Mouse (Mus musculus) bone marrow, adult 2 months (tissue): ENCODE measurements at regions not wholly inside any gene's neighbourhood (a gene's known extent, or its start where the extent isn't known, plus 50 kb on each side); places are given as distances from the start of the nearest gene placed in this dataset.

Source experiments
- H3K27ac ChIP-seq: fragments of 200-500 bp; 2 replicates; pipeline ENCODE4 v1.5.1; 2012; ENCODE audit warnings: low read depth, mild to moderate bottlenecking, control low read depth, inconsistent platforms, low read length; ENCODE audit not compliant: control insufficient read depth, poor library complexity, insufficient read depth
- H3K4me1 ChIP-seq: fragments of 200-500 bp; 2 replicates; pipeline ENCODE4 v1.6.1; 2011; ENCODE audit warnings: low read length; ENCODE audit not compliant: control insufficient read depth, insufficient read depth
- H3K4me3 ChIP-seq: fragments of 200-500 bp; replicated peaks from 2 replicates; pipeline ENCODE3; 2011; ENCODE audit warnings: mild to moderate bottlenecking, low read depth, low read length, control low read depth; ENCODE audit not compliant: control insufficient read depth
- CTCF ChIP-seq: fragments of 200-500 bp; IDR thresholded peaks from 2 replicates; pipeline ENCODE4 v1.5.1; 2011; ENCODE audit warnings: low read length, control low read depth; ENCODE audit not compliant: control insufficient read depth, insufficient read depth
- POLR2A ChIP-seq: fragments of 200-500 bp; IDR thresholded peaks from 2 replicates; pipeline ENCODE4 v1.6.1; 2011; ENCODE audit warnings: low read depth, mild to moderate bottlenecking, control low read depth, low read length, borderline replicate concordance; ENCODE audit not compliant: control insufficient read depth
- WGBS: fragments of 180-500 bp; shearing (Covaris S2); methylation state at CpG from one replicate; pipeline ENCODE4 v1.1.7; 2018; 5-methylcytosine and 5-hydroxymethylcytosine counted together

GRCm38 (mm10) chr13:70439419-70439818, 198.0 kb downstream of the Ice1 start:
- TF ChIP-seq POLR2A (no peak), CTCF (no peak)
- H3K27ac ChIP-seq = no peak overlapping the region
- no peaks in the 10 kb centered on the region for H3K4me1 ChIP-seq
- 36% methylated on average over 1 of the region's 1 CpGs for WGBS
- H3K4me3 ChIP-seq = no peak overlapping the region

GRCm38 (mm10) chr13:70446940-70447339, 190.5 kb downstream of the Ice1 start:
- Histone ChIP-seq H3K27ac (no peak overlapping the region), H3K4me1 (no peaks in the 10 kb centered on the region), H3K4me3 (no peak overlapping the region)
- 84% methylated on average over 4 of the region's 4 CpGs for WGBS
- no peak for TF ChIP-seq CTCF

- H3K27ac ChIP-seq = no peak overlapping the region
- 67% methylated on average over 4 of the region's 4 CpGs for WGBS
- no peaks in the 10 kb centered on the region for H3K4me1 ChIP-seq
- H3K4me3 ChIP-seq = no peak overlapping the region
- TF ChIP-seq CTCF = no peak
Measured at GRCm38 (mm10) chr13:70454592-70455390, 182.6 kb downstream of the Ice1 start.

GRCm38 (mm10) chr13:70458406-70458805, 179.0 kb downstream of the Ice1 start:
- Histone ChIP-seq H3K4me1 (no peaks in the 10 kb centered on the region), H3K4me3 (no peak overlapping the region), H3K27ac (no peak overlapping the region)
- TF ChIP-seq CTCF (no peak), POLR2A (no peak)
- 63% methylated on average over 3 of the region's 3 CpGs for WGBS

- H3K4me1 ChIP-seq = no peaks in the 10 kb centered on the region
- H3K4me3 ChIP-seq = no peak overlapping the region
- TF ChIP-seq POLR2A (no peak), CTCF (no peak)
- WGBS = 68% methylated on average over 5 of the region's 5 CpGs
- no peak overlapping the region for H3K27ac ChIP-seq
Measured at GRCm38 (mm10) chr13:70464996-70465395, 172.4 kb downstream of the Ice1 start.

- TF ChIP-seq CTCF = no peak
- Histone ChIP-seq H3K4me3 (no peak overlapping the region), H3K27ac (no peak overlapping the region), H3K4me1 (no peaks in the 10 kb centered on the region)
- WGBS = 74% methylated on average over 4 of the region's 4 CpGs
Measured at GRCm38 (mm10) chr13:70474746-70475145, 162.7 kb downstream of the Ice1 start.

GRCm38 (mm10) chr13:70475366-70475765, 162.1 kb downstream of the Ice1 start:
- Histone ChIP-seq H3K27ac (no peak overlapping the region), H3K4me1 (no peaks in the 10 kb centered on the region), H3K4me3 (no peak overlapping the region)
- no peak for TF ChIP-seq CTCF
- TF ChIP-seq POLR2A = no peak
- WGBS = 62% methylated on average over 2 of the region's 2 CpGs

- no peak overlapping the region for H3K27ac ChIP-seq
- no peak for TF ChIP-seq POLR2A
- H3K4me3 ChIP-seq = no peak overlapping the region
- 55% methylated on average over 4 of the region's 4 CpGs for WGBS
- H3K4me1 ChIP-seq = no peaks in the 10 kb centered on the region
Measured at GRCm38 (mm10) chr13:70499302-70499701, 138.1 kb downstream of the Ice1 start.
